Mouse (Mus musculus) thymus, adult 2 months (tissue): ENCODE measurements around the gene Prelid3b. TPM values are rescaled to one million over a fixed set of nuclear protein-coding genes. Genes with fewer than 3 reads are reported as not detected.

Experiments used
- DNase-seq: peaks from one replicate; pipeline ENCODE4 v3.0.0; 2021
- H3K27ac ChIP-seq: fragments of 200-500 bp; 2 replicates; pipeline ENCODE4 v1.5.1; 2012; ENCODE audit warnings: low read length, control low read depth; ENCODE audit not compliant: control insufficient read depth, insufficient read depth
- H3K27me3 ChIP-seq: fragments of 200-500 bp; 2 replicates; pipeline ENCODE4 v1.6.1; 2012; ENCODE audit warnings: mild to moderate bottlenecking, low read length, moderate library complexity, mixed read lengths; ENCODE audit not compliant: control insufficient read depth, insufficient read depth
- H3K36me3 ChIP-seq: fragments of 200-500 bp; 2 replicates; pipeline ENCODE4 v1.6.1; 2012; ENCODE audit warnings: mild to moderate bottlenecking, low read length, moderate library complexity; ENCODE audit not compliant: control insufficient read depth, insufficient read depth
- H3K4me1 ChIP-seq: fragments of 200-500 bp; replicated peaks from 2 replicates; pipeline ENCODE4 v1.6.1; 2012; ENCODE audit warnings: low read length; ENCODE audit not compliant: control insufficient read depth, insufficient read depth
- H3K4me3 ChIP-seq: fragments of 200-500 bp; 2 replicates; pipeline ENCODE4 v1.5.1; 2012; ENCODE audit warnings: mild to moderate bottlenecking, low read length, control low read depth, moderate library complexity; ENCODE audit not compliant: control insufficient read depth, insufficient read depth
- CTCF ChIP-seq: fragments of 200-500 bp; IDR thresholded peaks from 2 replicates; pipeline ENCODE4 v1.5.1; 2012; ENCODE audit warnings: mild to moderate bottlenecking, control low read depth, low read length, moderate library complexity, borderline replicate concordance; ENCODE audit not compliant: control insufficient read depth, poor library complexity, insufficient read depth; ENCODE audit errors: extremely low read depth
- POLR2A ChIP-seq: fragments of 200-500 bp; IDR thresholded peaks from 2 replicates; pipeline ENCODE4 v1.6.1; 2012; ENCODE audit warnings: mild to moderate bottlenecking, low read length, control low read depth, moderate library complexity; ENCODE audit not compliant: control insufficient read depth, poor library complexity, insufficient read depth; ENCODE audit errors: extremely low read depth
- WGBS: fragments of 180-500 bp; shearing (Covaris S2); methylation state at CpG from one replicate; pipeline ENCODE4 v1.1.7; 2018; 5-methylcytosine and 5-hydroxymethylcytosine counted together
- polyA plus RNA-seq: library from polyadenylated mRNA; depleted of rRNA; stranded (reverse); fragments of >200 nt; gene quantifications from 2 replicates; pipeline ENCODE4 v1.2.3, GENCODE M21; 2012

Prelid3b gene
- polyA plus RNA-seq, 1 experiment: 62.8 TPM

- Histone ChIP-seq H3K27ac (no peak overlapping the region), H3K4me3 (no peak overlapping the region), H3K4me1 (no peaks in the 10 kb centered on the region), H3K36me3 (no peaks in the 10 kb centered on the region), H3K27me3 (no peaks in the 10 kb centered on the region)
- DNase-seq: no peak
- 96% methylated on average over 4 of the region's 4 CpGs for WGBS
- TF ChIP-seq POLR2A (no peak), CTCF (no peak)
These were observed 35.1 kb upstream of the Prelid3b start for GRCm38 (mm10) chr2:174507998-174508397.

DNA sequence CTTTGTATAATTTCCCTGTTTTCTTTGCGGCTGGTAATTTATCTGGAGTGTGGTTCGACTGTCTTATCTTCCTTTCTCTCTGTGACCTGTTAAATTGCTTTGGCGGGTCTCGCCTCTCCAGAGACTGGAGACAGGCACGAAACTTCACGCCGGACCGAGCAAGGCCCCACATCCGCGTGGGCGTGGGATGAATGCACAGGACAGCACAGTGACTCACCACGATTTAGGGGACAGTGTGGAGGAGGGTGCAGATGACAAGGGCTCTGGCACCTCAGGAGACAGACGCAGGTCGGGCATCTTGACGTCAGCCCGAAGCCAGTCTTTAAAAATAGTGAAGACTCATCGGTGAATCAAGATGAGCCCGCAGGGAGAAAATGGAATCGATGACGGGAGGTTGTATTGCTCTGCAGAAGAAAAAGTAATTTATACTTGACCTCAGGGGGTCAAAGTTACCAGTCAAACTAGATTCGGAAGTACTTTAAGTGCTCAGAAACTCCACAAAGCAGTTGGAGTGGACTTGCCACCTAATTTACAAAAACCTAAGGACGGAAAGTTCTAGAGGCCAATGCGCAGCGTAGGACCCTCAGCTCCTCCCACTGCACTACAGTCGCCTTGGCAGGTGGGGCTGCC is 30.1 kb upstream of the Prelid3b start:
- no peak for DNase-seq
- Histone ChIP-seq H3K4me3 (no peak overlapping the region), H3K36me3 (no peaks in the 10 kb centered on the region), H3K27ac (no peak overlapping the region), H3K4me1 (no peaks in the 10 kb centered on the region), H3K27me3 (no peaks in the 10 kb centered on the region)
- WGBS: 92% methylated on average over 25 of the region's 25 CpGs
- TF ChIP-seq CTCF: no peak
- no peak for TF ChIP-seq POLR2A

DNA sequence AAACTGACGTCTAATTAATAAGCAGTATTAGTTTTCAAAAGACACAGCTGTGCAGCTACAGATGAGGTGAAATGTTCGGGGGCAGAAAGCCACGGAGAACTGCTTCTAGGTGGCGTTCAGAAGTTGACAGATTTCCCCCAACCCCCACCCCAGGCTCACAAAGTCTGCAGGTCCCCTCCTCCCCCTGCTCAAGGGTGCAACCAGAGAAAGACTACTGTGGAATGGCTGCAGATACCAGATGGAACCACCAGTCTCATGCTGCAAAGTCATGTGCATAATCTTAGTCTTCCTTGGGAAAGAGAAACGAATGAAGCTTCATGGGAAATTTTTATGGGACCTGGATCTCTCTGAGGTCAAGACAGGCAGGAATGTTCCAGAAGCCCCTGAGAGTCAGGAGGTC is 29.4 kb upstream of the Prelid3b start:
- Histone ChIP-seq H3K4me3 (no peak overlapping the region), H3K27me3 (no peaks in the 10 kb centered on the region), H3K27ac (no peak overlapping the region), H3K36me3 (no peaks in the 10 kb centered on the region), H3K4me1 (no peaks in the 10 kb centered on the region)
- WGBS: 59% methylated on average over 5 of the region's 5 CpGs
- no peak for DNase-seq
- no peak for TF ChIP-seq CTCF
- TF ChIP-seq POLR2A: no peak

DNA sequence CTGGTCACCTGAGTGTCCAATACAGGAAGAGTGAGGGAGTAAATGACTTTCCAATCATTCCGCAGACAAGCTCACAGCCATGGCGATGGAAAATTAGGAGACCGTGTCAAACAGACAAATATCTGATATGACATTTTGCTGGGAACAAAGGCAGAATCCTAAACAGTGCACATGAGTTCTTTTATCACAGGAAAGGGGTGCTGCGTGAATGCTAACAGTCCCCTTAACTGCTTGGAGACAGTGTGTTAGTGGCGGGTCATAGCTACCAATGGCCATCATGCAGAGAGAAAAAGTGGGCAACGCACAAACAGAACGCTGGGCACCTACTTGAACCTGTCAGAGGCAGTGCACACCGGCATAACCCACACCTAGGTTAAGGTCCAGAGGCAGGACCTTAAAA is 28.6 kb upstream of the Prelid3b start:
- DNase-seq: no peak
- no peaks in the 10 kb centered on the region for H3K27me3 ChIP-seq
- H3K27ac ChIP-seq: no peak overlapping the region
- no peaks in the 10 kb centered on the region for H3K4me1 ChIP-seq
- TF ChIP-seq POLR2A (no peak), CTCF (no peak)
- H3K4me3 ChIP-seq: no peak overlapping the region
- no peaks in the 10 kb centered on the region for H3K36me3 ChIP-seq
- whole genome bisulfite sequencing: 95% methylated on average over 8 of the region's 8 CpGs

- DNase-seq: no peak
- Histone ChIP-seq H3K4me3 (no peak overlapping the region), H3K36me3 (no peaks in the 10 kb centered on the region), H3K4me1 (no peaks in the 10 kb centered on the region), H3K27ac (no peak overlapping the region), H3K27me3 (no peaks in the 10 kb centered on the region)
- TF ChIP-seq CTCF: no peak
- no peak for TF ChIP-seq POLR2A
- WGBS: 96% methylated on average over 14 of the region's 14 CpGs
These were observed 28.1 kb upstream of the Prelid3b start for GRCm38 (mm10) chr2:174500814-174501503.

DNA sequence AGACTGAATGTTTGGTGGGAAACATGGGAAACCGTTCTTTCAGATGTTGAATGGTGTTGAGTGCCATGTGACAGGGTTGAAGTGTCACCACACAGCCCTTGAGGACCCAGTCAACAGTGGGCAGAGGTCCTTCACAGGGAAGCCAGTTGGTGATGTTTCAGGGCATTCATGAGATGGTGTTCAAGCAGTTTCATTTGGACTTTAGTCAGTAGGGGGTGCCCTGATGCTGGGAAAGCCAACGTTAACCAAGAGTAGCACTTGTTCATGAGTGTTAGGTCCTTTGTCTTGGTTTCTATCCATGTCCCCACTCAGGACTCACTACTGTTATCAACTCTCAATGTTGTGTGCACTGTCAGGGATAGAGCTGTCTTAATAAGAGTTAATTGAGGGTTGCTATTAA is 20.0 kb upstream of the Prelid3b start:
- no peak overlapping the region for H3K4me3 ChIP-seq
- no peaks in the 10 kb centered on the region for H3K36me3 ChIP-seq
- H3K4me1 ChIP-seq: no peaks in the 10 kb centered on the region
- WGBS: 52% methylated on average over 2 of the region's 2 CpGs
- DNase-seq: peak; percentile 41
- no peak overlapping the region for H3K27ac ChIP-seq
- no peaks in the 10 kb centered on the region for H3K27me3 ChIP-seq
- TF ChIP-seq CTCF (no peak), POLR2A (no peak)
